Mouse (Mus musculus): ENCODE data around the gene Slc25a39.

DNA sequence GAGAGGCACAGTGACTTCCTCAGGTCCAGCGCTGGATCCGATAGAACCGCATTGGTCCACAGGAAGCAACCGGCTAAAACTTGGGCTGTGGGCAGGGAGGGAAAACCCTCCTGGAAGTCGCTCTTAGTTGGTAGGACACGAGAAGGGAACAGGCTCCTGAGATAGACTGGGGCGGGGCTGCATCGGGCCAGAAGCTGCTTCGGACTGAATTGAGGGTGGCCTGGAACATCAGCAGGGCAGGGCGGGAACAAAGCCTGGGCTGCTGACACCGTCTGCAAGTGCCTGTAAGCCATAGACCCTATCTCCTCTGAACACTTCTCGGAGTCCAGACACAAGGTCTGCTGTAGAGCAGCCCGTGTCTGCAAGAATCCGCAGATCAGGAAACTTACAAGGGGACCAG, 34.8 kb downstream of the Slc25a39 start:
- no peak for TF ChIP-seq POLR2A (IDR thresholded peaks at IDR 0.05; ENCODE audit: control insufficient read depth, low read depth, low read length)
- no peak for TF ChIP-seq CTCF (IDR thresholded peaks at IDR 0.05; ENCODE audit: control insufficient read depth, insufficient read depth, insufficient replicate concordance, low read depth, low read length)

Data from testis, adult 2 months (tissue).